Mouse (Mus musculus) G1E (cell line): ENCODE measurements around the gene Bad.
"Not testable (repeated sequence)": the region's sequence is repeated elsewhere in the genome, so short reads cannot be mapped to it uniquely, and the experiment has no call there.

Experiments
- CTCF ChIP-seq: IDR thresholded peaks from 2 replicates; pipeline ENCODE4 v1.5.1; 2012; ENCODE audit warnings: low read depth, low read length, inconsistent platforms, mixed read lengths
- GATA1 ChIP-seq: IDR thresholded peaks from 2 replicates; pipeline ENCODE4 v1.6.1; 2012; ENCODE audit warnings: borderline replicate concordance, low read length, inconsistent platforms, mixed read lengths
- GATA2 ChIP-seq: IDR thresholded peaks from 2 replicates; pipeline ENCODE4 v1.6.1; 2012; ENCODE audit warnings: low read depth, low read length, inconsistent platforms, borderline replicate concordance
- POLR2AphosphoS5 ChIP-seq: IDR thresholded peaks from 2 replicates; pipeline ENCODE4 v1.6.1; 2012; ENCODE audit warnings: low read depth, low read length, inconsistent platforms; ENCODE audit not compliant: insufficient replicate concordance
- TAL1 ChIP-seq: conservative IDR thresholded peaks from 2 replicates; pipeline ENCODE4 v1.6.1; 2012; ENCODE audit warnings: low read depth, low read length, inconsistent platforms, mixed read lengths

- not testable (repeated sequence) for TF ChIP-seq CTCF, GATA1, TAL1, POLR2AphosphoS5, GATA2
These were observed 31.4 kb upstream of the Bad start for GRCm38 (mm10) chr19:6910306-6910705.
